Mouse (Mus musculus) liver, adult 2 months (tissue): Measurements from ENCODE around the gene Krt20.

Experiments used
- CTCF ChIP-seq: fragments of 200-500 bp; IDR thresholded peaks from 2 replicates; pipeline ENCODE4 v1.5.1; 2011; ENCODE audit warnings: low read depth, low read length, control low read depth
- POLR2A ChIP-seq: fragments of 200-500 bp; IDR thresholded peaks from 2 replicates; pipeline ENCODE4 v1.6.1; 2011; ENCODE audit warnings: low read length, control low read depth; ENCODE audit not compliant: insufficient read depth; ENCODE audit errors: extremely low read depth

GRCm38 (mm10) chr11:99417819-99418218, 20.1 kb downstream of the Krt20 start:
- TF ChIP-seq CTCF, result no peak
- TF ChIP-seq POLR2A, result no peak
